Mouse (Mus musculus): ENCODE measurements at regions not wholly inside any gene's neighbourhood (a gene's known extent, or its start where the extent isn't known, plus 50 kb on each side); places are given as distances from the start of the nearest gene placed in this dataset.
"Not testable (repeated sequence)": the region's sequence is repeated elsewhere in the genome, so short reads cannot be mapped to it uniquely, and the experiment has no call there.

- Histone ChIP-seq H3K27ac (no peak overlapping the region), H3K9ac (no peak overlapping the region), H3K4me2 (no peak overlapping the region), H3K9me3 (no peaks in the 10 kb centered on the region), H3K4me1 (no peaks in the 10 kb centered on the region), H3K27me3 (replicated peaks) (no peaks in the 10 kb centered on the region), H3K4me3 (replicated peaks) (no peak overlapping the region), H3K36me3 (no peaks in the 10 kb centered on the region)
- ATAC-seq (ENCODE audit: insufficient read depth, low FRiP score, low read depth): no peak
- WGBS: 67% methylated on average over 3 of the region's 3 CpGs
Measured at GRCm38 (mm10) chr8:31638417-31638816, 1790.1 kb upstream of the 5930422O12Rik start.

DNA sequence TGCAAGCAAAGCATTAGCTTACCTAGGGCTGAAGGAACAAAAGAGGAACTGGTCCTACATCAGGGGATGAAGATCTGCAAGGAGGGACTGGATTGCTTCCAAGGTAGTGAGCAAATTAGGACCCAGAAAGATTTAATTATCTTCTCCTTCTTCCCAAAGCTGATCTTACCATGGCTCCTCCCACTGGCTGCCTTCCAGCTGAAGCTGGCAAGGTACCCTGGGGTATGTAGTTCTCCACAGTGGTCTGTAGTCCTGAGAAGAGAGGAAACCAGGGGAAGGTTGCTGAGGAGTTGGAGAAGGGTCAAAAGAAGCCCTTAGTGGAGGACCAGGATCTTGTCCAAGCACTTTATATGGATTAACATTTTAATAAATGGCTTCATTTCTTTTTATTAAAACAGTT, 1764.8 kb upstream of the 5930422O12Rik start:
- no peak overlapping the region for H3K9ac ChIP-seq
- ATAC-seq (ENCODE audit: insufficient read depth, low FRiP score, low read depth): no peak
- no peak overlapping the region for H3K4me3 ChIP-seq (replicated peaks)
- H3K4me2 ChIP-seq: no peak overlapping the region
- H3K4me1 ChIP-seq: no peaks in the 10 kb centered on the region
- no peaks in the 10 kb centered on the region for H3K27me3 ChIP-seq (replicated peaks)
- H3K9me3 ChIP-seq: no peaks in the 10 kb centered on the region
- no peak overlapping the region for H3K27ac ChIP-seq
- no peaks in the 10 kb centered on the region for H3K36me3 ChIP-seq

GRCm38 (mm10) chr8:31665485-31665884, 1763.0 kb upstream of the 5930422O12Rik start:
- Histone ChIP-seq H3K27me3 (replicated peaks) (no peaks in the 10 kb centered on the region), H3K4me2 (no peak overlapping the region)
- 70% methylated on average over 4 of the region's 4 CpGs for WGBS

GRCm38 (mm10) chr8:31704168-31704567, 1724.3 kb upstream of the 5930422O12Rik start:
- H3K4me1 ChIP-seq: no peaks in the 10 kb centered on the region
- no peak overlapping the region for H3K4me2 ChIP-seq
- H3K4me3 ChIP-seq (replicated peaks): no peak overlapping the region
- WGBS: 21% methylated on average over 2 of the region's 2 CpGs
- no peak overlapping the region for H3K27ac ChIP-seq
- H3K27me3 ChIP-seq (replicated peaks): no peaks in the 10 kb centered on the region
- no peaks in the 10 kb centered on the region for H3K36me3 ChIP-seq
- H3K9ac ChIP-seq: no peak overlapping the region
- no peaks in the 10 kb centered on the region for H3K9me3 ChIP-seq
- peak; percentile 31; the same call in 1 of the 2 replicates for ATAC-seq (ENCODE audit: insufficient read depth, low FRiP score, low read depth)

More at GRCm38 (mm10) chr8:31665485-31665884, 1763.0 kb upstream of the 5930422O12Rik start:
- Histone ChIP-seq H3K9me3 (no peaks in the 10 kb centered on the region), H3K9ac (no peak overlapping the region), H3K4me3 (replicated peaks) (no peak overlapping the region), H3K36me3 (no peaks in the 10 kb centered on the region), H3K4me1 (no peaks in the 10 kb centered on the region), H3K27ac (no peak overlapping the region)
- ATAC-seq (ENCODE audit: insufficient read depth, low FRiP score, low read depth): no peak

DNA sequence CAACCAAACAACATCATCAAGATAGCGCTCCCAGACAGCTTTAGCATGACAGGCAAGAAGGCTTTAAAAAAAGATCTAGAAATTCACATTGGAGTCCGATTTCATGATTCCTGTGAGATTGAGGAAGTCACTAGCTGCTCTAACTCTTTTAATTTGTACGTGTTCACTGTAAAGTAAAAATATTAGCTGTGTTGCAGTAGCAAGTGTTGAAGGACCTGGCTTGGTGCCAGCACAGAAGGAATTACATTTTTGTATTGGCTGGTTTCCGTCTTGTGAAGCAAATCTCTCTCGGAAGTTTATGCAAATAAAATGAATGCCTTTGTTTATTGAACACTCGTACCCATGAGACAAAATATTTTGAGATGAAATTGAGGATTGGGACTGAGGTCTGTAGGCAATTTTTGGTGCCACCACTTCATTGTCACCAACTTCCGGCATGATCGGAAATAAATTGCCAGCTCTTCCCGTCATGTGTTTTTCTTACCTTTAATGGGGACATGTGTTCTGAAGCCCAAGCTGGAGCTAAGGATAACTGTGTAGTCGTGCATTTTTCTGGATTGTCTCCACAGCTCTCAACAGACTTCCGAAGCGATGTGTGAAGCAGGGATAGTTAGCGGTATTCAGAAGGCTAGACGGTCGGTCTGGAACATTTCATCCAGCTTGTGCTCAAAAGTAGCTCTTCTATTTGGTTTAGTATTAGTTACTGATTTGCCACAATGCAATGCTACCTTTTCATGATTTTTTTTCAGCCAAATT, 1715.0 kb upstream of the 5930422O12Rik start:
- H3K36me3 ChIP-seq: no peaks in the 10 kb centered on the region
- H3K4me2 ChIP-seq: no peak overlapping the region
- WGBS: 64% methylated on average over 15 of the region's 15 CpGs
- H3K27me3 ChIP-seq (replicated peaks): no peaks in the 10 kb centered on the region
- H3K4me1 ChIP-seq: no peaks in the 10 kb centered on the region
- no peak overlapping the region for H3K9ac ChIP-seq
- no peak for ATAC-seq (ENCODE audit: insufficient read depth, low FRiP score, low read depth)
- no peak overlapping the region for H3K27ac ChIP-seq
- H3K9me3 ChIP-seq: no peaks in the 10 kb centered on the region
- H3K4me3 ChIP-seq (replicated peaks): no peak overlapping the region

GRCm38 (mm10) chr8:31714077-31714458, 1714.4 kb upstream of the 5930422O12Rik start:
- no peak overlapping the region for H3K4me3 ChIP-seq (replicated peaks)
- H3K9me3 ChIP-seq: no peaks in the 10 kb centered on the region
- no peak overlapping the region for H3K4me2 ChIP-seq
- no peaks in the 10 kb centered on the region for H3K4me1 ChIP-seq
- H3K9ac ChIP-seq: no peak overlapping the region
- H3K36me3 ChIP-seq: no peaks in the 10 kb centered on the region
- H3K27me3 ChIP-seq (replicated peaks): no peaks in the 10 kb centered on the region
- ATAC-seq (ENCODE audit: insufficient read depth, low FRiP score, low read depth): no peak
- H3K27ac ChIP-seq: no peak overlapping the region
- 81% methylated on average over 2 of the region's 2 CpGs for WGBS

GRCm38 (mm10) chr8:31720021-31720420, 1708.5 kb upstream of the 5930422O12Rik start:
- Histone ChIP-seq H3K4me3 (replicated peaks) (no peak overlapping the region), H3K27me3 (replicated peaks) (no peaks in the 10 kb centered on the region), H3K4me2 (no peak overlapping the region), H3K9ac (no peak overlapping the region), H3K9me3 (no peaks in the 10 kb centered on the region), H3K27ac (no peak overlapping the region), H3K4me1 (no peaks in the 10 kb centered on the region), H3K36me3 (no peaks in the 10 kb centered on the region)
- 45% methylated on average over 3 of the region's 3 CpGs for WGBS
- ATAC-seq (ENCODE audit: insufficient read depth, low FRiP score, low read depth): peak; percentile 82

DNA sequence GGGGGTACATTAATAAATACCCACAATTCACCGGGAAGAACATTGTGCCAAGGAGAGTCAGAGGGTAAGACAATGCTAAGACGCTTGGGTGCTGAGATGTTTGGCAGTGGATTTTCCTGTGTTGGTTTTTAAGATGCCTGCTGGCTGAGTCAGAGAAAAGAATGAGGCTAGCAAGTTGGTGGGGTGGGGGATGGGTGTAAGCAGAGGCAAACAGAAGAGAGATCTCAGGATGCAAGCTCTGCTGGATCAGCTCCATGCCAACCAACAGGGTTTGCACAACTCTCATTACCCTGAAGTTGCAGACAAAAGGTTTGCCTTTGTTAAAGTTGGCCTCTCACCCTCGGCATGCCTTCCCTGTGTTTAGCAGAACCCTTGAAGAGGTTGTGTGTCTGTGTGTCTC, 1707.9 kb upstream of the 5930422O12Rik start:
- Histone ChIP-seq H3K9me3 (no peaks in the 10 kb centered on the region), H3K27me3 (replicated peaks) (no peaks in the 10 kb centered on the region), H3K27ac (no peak overlapping the region), H3K9ac (no peak overlapping the region), H3K4me1 (no peaks in the 10 kb centered on the region), H3K4me2 (no peak overlapping the region), H3K36me3 (no peaks in the 10 kb centered on the region), H3K4me3 (replicated peaks) (no peak overlapping the region)
- 29% methylated on average over 3 of the region's 3 CpGs for WGBS
- ATAC-seq (ENCODE audit: insufficient read depth, low FRiP score, low read depth): no peak; the same call in 1 of the 2 replicates

GRCm38 (mm10) chr8:31725430-31725829, 1703.1 kb upstream of the 5930422O12Rik start:
- no peak overlapping the region for H3K4me2 ChIP-seq
- H3K27ac ChIP-seq: no peak overlapping the region
- H3K4me1 ChIP-seq: no peaks in the 10 kb centered on the region
- H3K36me3 ChIP-seq: no peaks in the 10 kb centered on the region
- WGBS: 40% methylated on average over 3 of the region's 3 CpGs
- no peak for ATAC-seq (ENCODE audit: insufficient read depth, low FRiP score, low read depth)
- no peak overlapping the region for H3K4me3 ChIP-seq (replicated peaks)
- no peaks in the 10 kb centered on the region for H3K27me3 ChIP-seq (replicated peaks)
- no peaks in the 10 kb centered on the region for H3K9me3 ChIP-seq
- no peak overlapping the region for H3K9ac ChIP-seq

- Histone ChIP-seq H3K27me3 (replicated peaks) (no peaks in the 10 kb centered on the region), H3K4me1 (no peaks in the 10 kb centered on the region), H3K27ac (no peak overlapping the region), H3K4me2 (no peak overlapping the region), H3K9me3 (no peaks in the 10 kb centered on the region), H3K4me3 (replicated peaks) (no peak overlapping the region), H3K9ac (no peak overlapping the region), H3K36me3 (no peaks in the 10 kb centered on the region)
- no peak for ATAC-seq (ENCODE audit: insufficient read depth, low FRiP score, low read depth)
- WGBS: 63% methylated on average over 2 of the region's 2 CpGs
Measured at GRCm38 (mm10) chr8:31735610-31736009, 1692.9 kb upstream of the 5930422O12Rik start.

DNA sequence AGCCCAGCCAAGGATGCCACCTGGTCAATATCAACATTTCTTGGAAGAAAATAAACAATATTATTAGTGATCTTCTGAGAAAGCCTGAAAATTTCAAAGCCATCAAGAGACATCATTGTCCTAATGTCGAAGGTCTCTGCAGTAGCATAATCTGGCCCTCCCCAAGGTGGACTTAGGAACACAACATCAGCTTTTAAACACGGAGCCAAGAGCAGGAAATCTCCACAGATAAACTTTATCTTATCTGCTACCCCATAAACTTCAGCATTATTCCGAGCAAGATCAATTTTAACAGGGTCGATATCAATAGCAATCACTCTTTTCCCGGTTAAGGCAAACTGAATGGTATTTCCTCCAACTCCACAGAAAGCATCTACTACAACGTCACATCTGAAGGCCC, 1691.2 kb upstream of the 5930422O12Rik start:
- not testable (repeated sequence) for ATAC-seq (ENCODE audit: insufficient read depth, low FRiP score, low read depth)
- 62% methylated on average over 6 of the region's 6 CpGs for WGBS

DNA sequence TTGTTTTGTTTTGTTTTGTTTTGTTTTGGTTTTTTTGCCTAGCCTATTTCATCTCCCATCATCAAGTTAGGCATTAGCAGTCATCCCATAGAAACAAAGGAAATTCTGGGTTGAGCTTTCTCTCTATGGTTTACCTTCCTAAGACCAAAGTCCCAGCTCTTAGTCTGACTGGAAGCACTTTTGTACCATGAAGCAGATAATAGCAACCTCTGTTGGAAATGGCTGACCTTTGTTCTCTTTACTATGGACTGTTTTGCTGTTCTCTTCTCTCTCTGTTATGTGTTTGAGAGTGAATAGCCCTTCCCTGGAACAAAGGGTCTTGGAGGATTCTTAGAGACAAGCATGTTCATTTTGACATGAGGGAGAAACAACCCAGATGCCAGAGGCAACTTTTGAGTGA, 1681.7 kb upstream of the 5930422O12Rik start:
- Histone ChIP-seq H3K4me1 (no peaks in the 10 kb centered on the region), H3K4me3 (replicated peaks) (no peak overlapping the region), H3K9me3 (no peaks in the 10 kb centered on the region), H3K4me2 (no peak overlapping the region), H3K9ac (no peak overlapping the region), H3K27ac (no peak overlapping the region), H3K36me3 (no peaks in the 10 kb centered on the region), H3K27me3 (replicated peaks) (no peaks in the 10 kb centered on the region)
- no peak for ATAC-seq (ENCODE audit: insufficient read depth, low FRiP score, low read depth)

More for the DNA sequence above, 1691.2 kb upstream of the 5930422O12Rik start:
- not testable (repeated sequence) for H3K4me2 ChIP-seq; H3K4me1 ChIP-seq; H3K27ac ChIP-seq; H3K4me3 ChIP-seq (replicated peaks); H3K9ac ChIP-seq; H3K36me3 ChIP-seq; H3K27me3 ChIP-seq (replicated peaks); H3K9me3 ChIP-seq

DNA sequence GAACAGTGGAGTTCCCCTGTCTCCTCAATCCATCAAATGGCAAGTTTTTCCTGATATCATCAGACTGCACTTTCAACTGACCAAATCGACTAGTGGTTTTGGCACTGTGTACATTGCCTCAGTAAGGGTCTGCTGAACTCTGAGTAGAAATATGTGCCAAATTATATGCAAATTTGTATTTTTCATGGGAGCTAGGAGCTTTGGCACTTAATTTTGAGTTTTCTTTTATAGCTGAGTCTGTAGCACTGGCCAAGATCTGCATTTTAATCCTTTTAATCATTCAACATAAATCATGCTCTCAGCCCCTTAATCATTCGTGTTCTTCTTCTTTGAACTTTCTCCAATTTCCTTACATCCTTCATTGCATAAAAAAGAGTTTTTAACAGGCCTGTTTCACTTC, 1678.5 kb upstream of the 5930422O12Rik start:
- no peak overlapping the region for H3K4me3 ChIP-seq (replicated peaks)
- ATAC-seq (ENCODE audit: insufficient read depth, low FRiP score, low read depth): no peak; the same call in 1 of the 2 replicates
- no peaks in the 10 kb centered on the region for H3K4me1 ChIP-seq
- no peaks in the 10 kb centered on the region for H3K36me3 ChIP-seq
- H3K27ac ChIP-seq: no peak overlapping the region
- no peaks in the 10 kb centered on the region for H3K9me3 ChIP-seq
- H3K27me3 ChIP-seq (replicated peaks): no peaks in the 10 kb centered on the region
- WGBS: 39% methylated on average over 2 of the region's 2 CpGs
- H3K9ac ChIP-seq: no peak overlapping the region
- no peak overlapping the region for H3K4me2 ChIP-seq

Measured in stomach, embryonic 15.5 days (tissue).